Mouse (Mus musculus): ENCODE measurements at regions not wholly inside any gene's neighbourhood (a gene's known extent, or its start where the extent isn't known, plus 50 kb on each side); places are given as distances from the start of the nearest gene placed in this dataset.

GRCm38 (mm10) chr15:51627463-51627862, 2257.2 kb upstream of the Gm7489 start:
- no peak for TF ChIP-seq CTCF (conservative IDR thresholded peaks at IDR 0.05; ENCODE audit: insufficient read depth, insufficient read length, low read depth, low read length)
- no peak for TF ChIP-seq POLR2A (IDR thresholded peaks at IDR 0.05; ENCODE audit: low read depth, low read length)
